Mouse (Mus musculus): Measurements from ENCODE around the gene Gnao1.

Gene Gnao1

DNA sequence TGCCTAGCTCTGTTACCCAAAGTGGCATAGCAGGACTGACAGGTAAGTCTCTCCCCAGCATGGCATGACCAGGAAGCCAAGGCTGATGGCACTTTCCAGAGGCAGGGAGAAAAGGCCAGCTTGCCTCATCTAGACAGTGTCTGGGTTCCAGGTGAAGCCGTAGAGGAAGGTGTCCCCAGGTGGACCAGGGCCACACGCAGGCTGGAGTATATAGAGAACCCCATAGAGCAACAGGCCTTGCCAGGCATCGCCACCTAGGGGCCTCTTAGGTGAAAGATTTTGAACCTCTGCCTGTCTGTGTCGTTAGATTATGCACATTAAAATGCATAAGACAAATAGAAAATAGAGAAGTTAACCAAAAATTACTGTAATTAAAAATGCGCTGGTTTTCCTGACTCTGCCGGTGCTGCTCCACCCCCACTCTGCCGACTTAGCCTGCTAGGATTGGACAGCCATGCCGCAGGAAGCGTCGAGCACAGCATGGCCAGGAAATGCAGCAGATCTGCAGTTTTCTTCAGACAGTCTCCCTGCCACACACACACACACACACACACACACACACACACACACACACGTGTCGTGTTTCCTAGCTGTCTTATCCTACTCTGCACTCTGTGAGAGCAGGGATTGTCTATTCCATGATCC lies 34.2 kb downstream of the Gnao1 start:
- no peak for DNase-seq (ENCODE audit: low spot score in 2 of 2)

DNA sequence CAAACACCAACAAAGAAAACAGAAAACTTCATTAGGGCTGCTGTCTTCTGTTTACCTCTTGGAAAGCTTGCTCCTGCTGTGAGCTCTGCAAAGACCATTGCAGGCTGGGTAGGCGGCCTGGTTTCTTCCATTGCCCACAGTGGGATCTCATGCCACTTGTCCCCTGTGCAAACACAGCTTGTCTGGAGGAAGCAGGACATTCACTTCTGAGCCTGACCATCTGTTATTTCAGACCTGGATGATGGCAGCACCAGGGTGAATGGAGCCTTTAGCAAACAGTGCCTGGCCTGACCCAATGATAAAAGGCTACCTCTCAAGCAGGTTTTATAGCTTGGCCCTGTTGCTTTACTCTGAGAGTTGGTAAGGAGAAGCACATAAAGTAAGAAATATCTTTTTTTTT lies 35.4 kb downstream of the Gnao1 start:
- DNase-seq (ENCODE audit: low spot score in 2 of 2): no peak

DNA sequence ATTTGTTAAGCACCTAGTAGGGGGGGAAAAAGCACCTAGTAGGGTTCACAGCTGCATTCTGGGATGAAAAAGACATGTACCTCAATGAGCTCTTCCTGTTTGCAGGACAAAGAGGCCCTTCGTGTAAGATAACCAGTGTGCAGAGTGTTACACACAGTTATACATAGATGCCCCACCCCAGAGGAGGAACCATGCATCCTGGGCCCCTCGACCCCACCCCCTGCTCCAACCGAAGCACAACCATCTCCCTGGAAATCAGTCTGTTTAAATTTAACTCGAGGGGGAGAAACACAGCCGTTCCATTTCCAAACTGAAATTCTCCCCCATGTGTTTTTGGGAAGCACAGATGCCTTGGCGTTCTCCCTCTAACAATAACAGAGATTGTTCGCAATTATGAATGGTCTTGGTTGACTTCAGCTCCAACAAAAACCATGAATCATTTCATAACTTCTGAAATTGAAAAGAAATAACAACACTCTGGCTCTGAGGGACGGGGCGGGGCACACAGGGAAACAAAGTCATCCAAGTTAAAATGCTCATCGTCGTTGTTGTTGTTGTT lies 42.4 kb downstream of the Gnao1 start:
- DNase-seq (ENCODE audit: low spot score in 2 of 2): no peak

DNA sequence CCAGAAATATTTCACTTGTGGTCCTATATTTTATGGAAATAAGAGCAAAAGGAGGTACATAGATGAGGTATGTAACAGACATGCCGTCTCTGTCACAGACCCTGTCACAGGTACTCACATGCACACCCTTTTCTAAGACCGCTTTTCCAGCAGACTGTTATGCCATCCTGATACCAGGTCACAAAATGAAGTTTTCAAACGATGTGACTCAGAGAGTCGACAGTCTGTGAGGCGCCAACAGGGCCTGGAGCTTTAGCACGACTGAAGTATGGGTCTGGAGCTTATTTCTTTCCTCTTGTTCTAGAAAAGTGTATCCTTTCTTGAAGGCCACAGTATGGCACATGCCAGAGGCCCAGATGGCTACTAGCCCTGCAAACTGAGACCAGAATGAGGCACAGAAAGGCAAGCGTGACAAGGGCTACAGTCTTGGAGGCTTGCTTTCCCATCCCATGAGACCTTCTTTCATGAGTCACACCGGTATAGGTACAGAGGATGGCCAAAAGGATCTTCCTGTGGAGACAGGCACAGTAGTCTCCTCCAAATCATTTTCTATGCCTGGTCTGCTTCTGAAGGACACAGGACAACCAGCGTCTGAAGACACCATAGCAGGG lies 43.2 kb downstream of the Gnao1 start:
- no peak for DNase-seq (ENCODE audit: low spot score in 2 of 2)

DNA sequence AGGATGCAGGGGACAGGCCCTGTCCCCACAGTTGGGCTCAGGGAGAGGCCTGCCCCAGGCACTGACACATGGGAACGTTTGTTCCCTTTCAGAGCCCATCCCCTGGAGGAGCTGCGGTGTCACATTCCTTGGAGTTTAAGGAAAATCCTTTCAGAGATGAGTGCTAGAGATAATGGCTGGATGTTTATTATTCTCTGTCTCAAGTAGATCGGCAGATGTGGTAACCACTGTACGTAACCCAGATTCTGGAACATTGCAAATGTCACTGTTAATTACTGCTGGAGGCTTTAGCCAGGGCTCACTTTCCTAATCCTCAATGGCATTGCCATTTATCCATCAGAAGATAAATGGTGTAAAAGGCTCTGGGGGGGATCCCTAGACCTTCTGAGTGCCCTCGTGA lies 44.9 kb downstream of the Gnao1 start:
- no peak for DNase-seq (ENCODE audit: low spot score in 2 of 2)

DNA sequence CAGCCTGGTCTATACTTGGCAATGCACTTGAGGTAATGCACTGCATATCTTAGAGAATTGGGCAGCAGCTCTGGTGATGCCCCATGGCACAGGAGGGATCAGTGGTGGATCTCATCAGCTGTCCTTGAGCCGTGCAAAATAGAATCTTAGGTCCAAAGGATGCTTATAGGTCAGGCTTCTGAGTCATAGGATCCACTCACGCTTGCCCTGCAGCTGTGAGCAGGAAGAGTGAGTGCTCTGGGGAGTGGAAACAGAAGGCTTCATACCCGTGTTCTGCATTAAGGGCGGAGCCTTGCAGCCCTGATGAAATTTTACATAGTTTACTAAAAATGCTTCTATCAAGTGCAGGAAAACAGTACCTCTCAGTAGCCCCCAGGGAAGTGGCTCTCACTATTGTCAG lies 45.5 kb downstream of the Gnao1 start:
- no peak for DNase-seq (ENCODE audit: low spot score in 2 of 2)

DNA sequence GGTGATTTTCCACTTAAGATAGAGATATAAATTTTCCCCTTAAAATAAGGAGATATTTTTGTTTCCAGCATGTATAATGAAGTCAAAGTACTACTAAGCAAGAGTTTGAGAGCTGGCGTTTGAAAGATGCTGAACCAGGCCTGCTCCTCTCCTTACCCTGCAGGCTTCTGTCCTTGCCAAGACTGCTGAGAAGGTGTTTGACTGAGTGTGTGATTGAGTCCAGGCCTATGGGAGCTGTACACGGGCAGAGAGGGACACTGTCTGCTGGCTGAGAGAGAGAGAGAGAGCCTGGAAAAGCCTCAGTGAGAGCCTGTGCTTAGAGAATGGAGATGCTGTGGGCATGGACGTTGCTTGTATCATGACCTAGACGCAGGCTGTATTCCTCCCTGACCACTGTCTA lies 47.4 kb downstream of the Gnao1 start:
- no peak for DNase-seq (ENCODE audit: low spot score in 2 of 2)

DNA sequence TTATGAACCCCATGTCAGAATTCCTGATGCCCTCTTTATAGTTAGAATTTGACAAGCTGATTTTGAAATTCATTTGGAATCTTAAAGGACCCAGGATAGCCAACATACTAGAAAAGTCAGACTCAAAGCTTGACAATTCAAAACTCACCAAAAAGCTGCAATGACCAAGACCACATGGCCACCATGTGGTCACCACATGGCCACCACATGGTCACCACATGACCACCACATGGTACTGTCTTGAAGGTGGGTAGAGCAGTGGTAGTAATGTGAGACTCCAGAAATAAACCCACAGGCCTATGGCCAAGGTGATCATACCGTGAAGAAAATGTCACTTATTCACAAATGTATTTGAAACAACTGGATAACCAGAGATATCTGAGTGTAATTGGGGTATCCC lies 48.5 kb downstream of the Gnao1 start:
- no peak for DNase-seq (ENCODE audit: low spot score in 2 of 2)

DNA sequence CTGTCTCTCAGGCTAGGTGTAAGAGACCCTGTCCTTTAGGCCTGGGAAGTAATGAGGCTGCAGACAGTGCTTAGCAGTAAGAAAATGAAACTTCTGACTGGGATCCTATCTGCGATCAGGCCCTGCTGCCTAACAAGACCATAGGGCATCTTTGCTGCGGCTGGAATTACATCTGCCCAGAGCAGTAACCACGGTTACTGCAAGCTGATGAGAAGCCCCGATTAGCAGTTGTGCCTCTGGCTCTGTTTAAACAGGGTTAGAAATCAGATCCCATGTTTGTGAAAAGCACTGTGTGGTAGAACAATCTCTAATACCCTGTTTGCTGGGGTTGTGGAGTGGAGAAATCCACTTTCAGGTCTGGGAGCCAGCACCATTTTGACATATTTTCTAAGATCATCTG lies 50.3 kb downstream of the Gnao1 start:
- no peak for DNase-seq (ENCODE audit: low spot score in 2 of 2)

DNA sequence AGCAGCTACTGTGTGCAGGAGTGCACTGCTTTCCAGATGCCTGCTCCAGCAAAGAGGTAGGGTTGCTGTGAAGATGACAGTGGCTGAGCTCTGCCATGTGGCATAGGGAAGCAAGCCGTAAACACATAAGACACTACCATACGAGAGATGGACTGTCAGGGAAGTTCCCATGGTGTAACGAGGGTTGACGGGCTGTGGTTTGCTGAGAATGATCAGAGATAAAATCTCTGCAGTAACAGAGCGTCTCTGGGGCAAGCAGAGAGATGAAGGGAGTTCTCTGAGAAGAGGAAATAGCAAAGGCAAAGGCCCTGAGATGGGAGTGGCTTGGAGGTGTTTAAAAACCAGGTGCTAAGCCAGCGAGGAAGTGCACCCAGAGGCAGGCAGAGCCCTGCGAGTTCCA lies 54.3 kb downstream of the Gnao1 start:
- DNase-seq (ENCODE audit: low spot score in 2 of 2): no peak

DNA sequence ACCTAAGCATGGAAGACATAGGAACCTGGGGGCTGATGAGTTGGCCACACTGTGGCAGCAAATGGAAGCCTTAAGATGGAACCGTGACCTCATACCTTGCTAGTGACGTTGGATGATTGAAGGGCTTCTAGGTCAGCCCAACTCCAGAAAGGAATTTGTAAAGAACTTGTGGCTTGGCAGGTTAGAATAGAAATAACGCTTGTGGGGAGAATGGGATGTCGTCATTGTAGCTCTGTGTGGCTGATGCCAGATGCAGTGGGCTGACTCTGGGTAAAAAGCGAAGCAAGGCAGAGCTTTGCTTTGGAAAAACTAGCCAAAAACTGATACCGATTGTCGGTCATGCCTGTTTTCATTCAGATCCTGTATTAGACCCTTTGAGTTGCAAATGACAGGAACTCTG lies 56.5 kb downstream of the Gnao1 start:
- no peak for DNase-seq (ENCODE audit: low spot score in 2 of 2)

DNA sequence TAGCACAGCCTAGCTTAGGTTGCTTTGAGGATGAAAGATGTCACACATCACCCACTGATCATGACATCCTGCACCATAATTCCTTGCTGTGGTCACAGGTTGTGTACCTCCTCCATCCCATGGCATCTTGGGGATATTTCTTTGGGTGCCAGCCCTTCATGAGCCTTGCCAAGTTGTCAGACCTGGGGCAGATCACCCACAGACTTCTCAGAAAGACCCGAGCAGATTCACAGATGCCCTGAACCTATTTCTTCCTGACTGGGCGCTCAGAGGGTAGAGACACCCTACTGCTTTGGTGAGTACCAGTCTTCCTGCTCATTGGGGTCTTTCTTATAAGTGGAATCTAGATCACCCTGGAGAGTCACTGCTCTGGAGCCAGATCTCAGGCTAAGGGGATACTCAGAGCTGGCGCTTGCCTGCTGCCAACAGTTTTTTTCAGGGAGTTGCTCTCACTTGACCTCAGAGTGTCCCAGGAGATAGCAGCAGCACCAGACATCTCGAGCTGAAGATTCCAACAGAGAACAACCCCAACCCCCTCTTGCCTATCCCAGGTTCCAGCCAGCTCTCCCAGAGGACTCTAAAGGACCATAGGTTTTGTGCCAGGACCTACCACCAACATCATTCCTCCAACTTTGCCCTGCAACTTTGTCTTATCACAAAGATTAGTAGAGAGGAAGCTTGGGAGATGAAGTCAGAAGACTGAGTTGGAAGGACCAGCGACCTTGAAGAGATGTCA lies 58.9 kb downstream of the Gnao1 start:
- no peak for DNase-seq (ENCODE audit: low spot score in 2 of 2)

DNA sequence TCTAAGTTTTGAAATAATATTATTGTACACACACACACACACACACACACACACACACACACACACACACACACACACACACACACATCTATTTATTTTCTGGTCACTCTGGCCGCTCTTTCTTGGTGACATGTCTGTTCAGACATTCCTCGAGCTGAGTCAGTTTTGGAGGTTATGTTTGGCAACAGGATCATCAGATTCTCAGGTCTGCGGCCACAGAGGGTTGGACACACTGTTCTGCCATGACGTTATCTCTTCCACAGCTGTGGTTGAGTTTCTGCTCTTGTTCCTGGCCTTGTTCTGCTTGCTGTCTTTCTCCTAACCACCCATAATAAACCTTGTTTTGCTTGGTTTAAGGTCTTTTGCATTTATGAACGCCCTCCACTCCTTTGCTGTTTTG lies 61.5 kb downstream of the Gnao1 start:
- no peak for DNase-seq (ENCODE audit: low spot score in 2 of 2)

DNA sequence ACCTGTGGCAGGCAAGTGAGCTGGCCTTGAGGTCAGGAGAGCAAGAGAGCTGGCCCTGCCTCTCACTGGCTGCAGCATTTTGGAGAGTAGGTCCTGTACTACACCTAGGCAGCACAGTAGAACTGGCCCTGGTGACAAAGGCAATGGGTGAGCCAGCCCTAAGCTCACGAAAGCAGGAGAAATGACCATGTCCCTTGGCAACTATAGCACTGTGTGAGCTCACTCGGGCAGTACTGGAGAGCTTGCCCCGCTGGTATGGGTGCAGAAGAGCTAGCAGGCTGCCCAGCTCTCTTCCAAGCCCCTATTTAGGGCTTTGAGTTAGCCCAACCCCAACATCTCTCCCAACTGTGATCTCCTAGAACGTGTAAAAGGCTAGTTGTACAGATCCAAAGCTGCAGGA lies 68.6 kb downstream of the Gnao1 start:
- DNase-seq (ENCODE audit: low spot score in 2 of 2): no peak

DNA sequence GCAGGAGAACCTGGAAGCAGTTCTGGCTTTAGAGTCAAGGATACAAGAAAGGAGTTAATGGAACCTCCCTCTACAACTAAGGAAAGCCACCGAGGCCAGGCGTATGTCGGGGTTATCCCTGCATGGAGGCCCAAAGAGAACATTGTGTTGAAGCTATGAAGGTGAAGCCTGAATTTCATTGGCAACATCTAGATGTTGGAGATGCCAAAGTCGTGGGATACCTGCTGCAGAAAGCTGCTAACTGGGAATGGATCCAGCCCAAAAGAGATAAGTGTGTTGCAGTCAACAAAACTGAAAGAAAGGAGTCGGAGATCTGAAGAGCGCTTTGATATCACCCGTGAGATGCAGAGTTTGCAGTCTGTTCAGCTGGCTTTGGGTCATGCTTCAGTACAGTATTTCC lies 70.2 kb downstream of the Gnao1 start:
- DNase-seq (ENCODE audit: low spot score in 2 of 2): no peak

DNA sequence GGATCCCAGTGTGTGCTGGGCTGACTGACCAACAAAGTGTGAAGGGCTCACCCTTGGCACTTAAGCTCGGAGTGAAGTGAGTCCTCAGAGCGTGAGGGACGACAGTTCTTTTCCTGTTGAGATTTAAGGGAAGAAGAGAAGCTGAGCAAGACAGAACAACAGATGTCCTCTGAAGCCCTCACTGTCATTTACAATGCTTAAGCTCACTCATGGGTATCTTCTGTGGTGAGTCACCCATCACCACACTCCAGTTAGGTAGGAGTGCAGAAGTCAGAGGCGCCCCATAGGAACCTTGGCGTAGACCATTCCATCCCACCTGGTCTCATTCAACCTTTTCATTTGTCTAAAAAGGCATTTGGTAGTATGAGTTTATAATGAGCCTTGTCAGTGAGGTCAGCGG lies 71.6 kb downstream of the Gnao1 start:
- DNase-seq (ENCODE audit: low spot score in 2 of 2): no peak

DNA sequence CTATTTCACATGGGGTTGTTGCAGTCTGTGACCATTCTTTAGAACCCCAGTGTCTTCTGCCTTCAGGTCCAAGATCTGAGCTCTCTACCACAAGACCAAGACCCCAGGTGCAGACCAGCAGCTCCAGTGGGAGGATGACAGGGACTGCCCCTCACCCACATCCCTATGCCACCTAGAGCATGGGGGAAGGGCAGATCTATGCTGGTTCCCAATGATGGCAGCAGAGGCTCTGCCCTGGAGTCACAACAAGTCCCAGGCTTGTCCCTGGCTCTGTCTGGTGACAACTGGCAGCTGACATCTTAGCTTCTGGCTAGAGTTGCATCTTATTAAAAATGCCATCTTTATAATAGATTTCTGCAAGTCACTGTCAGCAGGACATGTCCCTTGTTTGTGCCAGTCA lies 73.5 kb downstream of the Gnao1 start:
- DNase-seq (ENCODE audit: low spot score in 2 of 2): no peak

DNA sequence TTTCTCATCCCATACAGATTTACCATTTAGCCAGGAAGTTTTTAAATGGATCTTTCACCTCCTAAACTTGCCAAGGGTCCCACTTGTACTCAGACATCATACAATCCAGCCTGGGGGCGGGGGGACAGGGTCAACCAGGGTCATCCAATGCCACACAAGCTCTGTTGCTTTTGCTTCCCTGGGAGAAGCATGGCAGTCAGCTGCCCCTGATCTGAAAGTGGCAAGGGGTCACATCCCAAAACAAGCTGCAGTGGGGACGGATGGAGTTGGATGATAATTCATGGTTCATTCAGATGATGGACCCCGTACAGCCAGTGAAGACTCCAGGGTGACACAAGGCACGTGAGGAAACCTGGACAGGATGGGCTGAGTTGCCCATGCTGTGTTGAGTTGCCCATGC lies 74.0 kb downstream of the Gnao1 start:
- DNase-seq (ENCODE audit: low spot score in 2 of 2): no peak

DNA sequence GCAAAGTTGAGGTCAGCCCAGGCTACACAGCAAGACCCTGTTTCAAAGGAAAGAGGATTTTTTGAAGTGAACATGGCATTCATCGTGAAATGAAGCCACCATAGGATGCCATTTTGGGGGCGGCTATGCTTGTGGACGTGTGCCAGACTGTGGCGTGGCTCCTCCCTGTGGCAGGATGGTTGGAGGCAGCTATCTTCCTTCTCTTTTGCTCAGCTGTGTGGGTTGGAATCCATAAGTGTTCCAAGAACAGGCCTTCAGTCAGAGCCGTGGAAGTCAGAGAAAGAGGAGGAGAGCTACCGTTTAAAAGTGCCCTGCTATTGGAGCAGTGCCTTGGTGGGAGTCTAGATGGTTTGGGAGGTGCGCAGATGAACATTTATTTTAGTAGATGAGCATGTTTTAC lies 74.5 kb downstream of the Gnao1 start:
- no peak for DNase-seq (ENCODE audit: low spot score in 2 of 2)

DNA sequence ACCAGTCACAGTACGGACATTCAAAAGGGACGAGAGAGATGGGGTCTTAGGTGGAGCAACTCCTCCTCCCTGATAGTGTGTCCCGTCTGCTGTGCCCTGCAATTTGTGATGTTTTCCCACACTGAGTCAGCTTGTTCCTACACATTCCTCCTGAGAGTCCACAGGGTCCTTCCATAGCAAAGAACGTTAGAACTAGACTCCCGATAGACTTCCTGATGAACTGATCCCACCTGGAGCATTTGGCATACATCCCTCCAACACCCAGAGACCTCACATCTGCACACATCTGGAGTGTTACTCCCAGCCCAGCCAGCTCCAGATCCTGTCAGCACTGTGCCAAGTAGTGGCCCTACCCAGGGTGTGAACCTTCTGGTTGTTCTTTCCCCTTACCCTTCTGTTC lies 76.4 kb downstream of the Gnao1 start:
- no peak for DNase-seq (ENCODE audit: low spot score in 2 of 2)

DNA sequence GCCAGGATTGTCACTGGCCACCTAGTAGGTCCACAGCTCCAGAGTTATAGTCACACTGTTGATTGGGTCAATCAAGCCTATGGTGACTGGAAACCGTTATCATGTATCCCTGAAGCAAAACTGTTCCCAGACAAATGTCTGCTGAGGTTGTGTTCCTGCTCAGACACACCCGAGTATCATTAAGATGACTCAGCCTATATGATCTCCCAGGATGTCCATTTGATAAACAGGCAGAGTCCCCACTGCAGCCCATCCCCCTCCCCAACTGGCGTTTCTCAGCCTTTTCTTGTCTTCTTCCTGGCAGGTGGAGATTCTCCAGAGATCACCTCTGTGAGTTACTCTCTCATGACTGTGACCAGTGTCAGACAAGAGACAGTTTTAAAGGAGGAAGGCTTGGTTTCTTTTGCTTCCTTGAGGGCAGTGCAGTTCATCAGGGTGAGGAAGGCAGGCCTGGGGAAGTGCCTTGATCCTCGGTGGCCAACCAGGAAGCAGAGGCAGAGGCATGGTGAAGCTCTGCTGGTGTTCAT lies 78.4 kb downstream of the Gnao1 start:
- no peak for DNase-seq (ENCODE audit: low spot score in 2 of 2)

DNA sequence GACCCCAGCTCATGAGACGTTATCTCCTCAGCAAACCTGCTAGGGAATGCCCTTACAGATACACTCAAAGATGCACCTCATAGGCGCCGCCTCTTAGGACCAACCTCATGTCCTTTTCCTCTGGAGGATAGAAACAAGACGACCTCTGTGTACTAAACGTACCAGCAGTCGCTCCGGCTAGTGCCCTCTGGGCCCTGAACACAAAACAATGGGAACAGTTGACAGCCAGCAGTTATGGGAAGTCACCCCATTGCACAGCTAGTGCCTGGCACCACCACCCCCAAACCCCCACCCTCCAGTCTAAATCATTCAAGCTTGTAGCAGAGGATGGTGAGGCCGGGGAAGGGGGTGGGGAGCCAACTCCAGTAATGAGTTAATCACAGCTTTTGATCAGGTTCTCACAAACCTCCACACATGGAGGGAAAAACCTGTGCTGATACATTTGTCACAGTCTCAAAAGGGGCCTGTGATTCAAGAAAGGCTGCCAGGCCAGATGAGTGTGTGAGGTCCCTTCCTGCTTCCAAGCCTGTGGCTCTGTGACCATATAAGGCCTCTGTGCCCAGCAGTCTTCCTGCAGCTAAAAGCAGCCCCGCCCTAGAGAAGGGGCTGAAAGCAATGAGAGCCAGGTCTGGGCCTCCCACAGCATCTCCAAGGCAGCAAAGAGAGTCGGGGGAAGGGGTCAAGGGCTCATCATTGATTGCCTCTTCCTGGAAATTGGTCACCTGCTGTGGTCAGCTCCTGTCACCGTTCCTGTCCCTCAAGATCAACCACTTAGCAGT lies 79.1 kb downstream of the Gnao1 start:
- no peak for DNase-seq (ENCODE audit: low spot score in 2 of 2)
